In genomic region chr3:144668039-144668438, GRCm38 (mm10) we compare ENCODE assay signal across 14 mouse cellular contexts.
"Had no signal": no experiment of that assay in that cellular context is flagged by ENCODE, and none has a peak within 500 bp of the region (broad histone marks: within the 10 kb centered on the region; RNA-seq: fewer than 3 reads in every experiment).

No protein-coding gene starts in this region.

- H3K4me2 ChIP-seq: limb, embryonic 12.5 days; lung, embryonic 15.5 days; midbrain, embryonic 12.5 days; neural tube, embryonic 13.5 days; stomach, embryonic 15.5 days had no signal

- H3K27me3 ChIP-seq: limb, embryonic 12.5 days; lung, embryonic 15.5 days; midbrain, embryonic 12.5 days; neural tube, embryonic 13.5 days; stomach, embryonic 15.5 days had no signal

- H3K9ac ChIP-seq: limb, embryonic 12.5 days; lung, embryonic 15.5 days; midbrain, embryonic 12.5 days; neural tube, embryonic 13.5 days; stomach, embryonic 15.5 days had no signal

- H3K4me1 ChIP-seq: lung, embryonic 15.5 days had no signal

- H3K36me3 ChIP-seq: limb, embryonic 12.5 days; lung, embryonic 15.5 days; midbrain, embryonic 12.5 days; neural tube, embryonic 13.5 days; stomach, embryonic 15.5 days had no signal

- DNase-seq: kidney, adult 11 months; kidney, adult 9 months; kidney, postnatal 4 days; lung, postnatal 14 days; right cerebral cortex, postnatal 14 days; thymus, postnatal 36 days had no signal

- H3K27ac ChIP-seq: kidney, postnatal 0 days; layer of hippocampus, adult 2 months; limb, embryonic 12.5 days; lung, embryonic 15.5 days; midbrain, embryonic 12.5 days; neural tube, embryonic 13.5 days; stomach, embryonic 15.5 days had no signal

- H3K9me3 ChIP-seq: limb, embryonic 12.5 days; lung, embryonic 15.5 days; midbrain, embryonic 12.5 days; neural tube, embryonic 13.5 days; stomach, embryonic 15.5 days had no signal

- H3K4me3 ChIP-seq: layer of hippocampus, adult 2 months; limb, embryonic 12.5 days; lung, embryonic 15.5 days; megakaryocyte, embryonic 14.5 days; midbrain, embryonic 12.5 days; neural tube, embryonic 13.5 days; stomach, embryonic 15.5 days had no signal
